Mouse (Mus musculus) frontal cortex, postnatal 14 days (tissue): ENCODE data around the gene Sorcs2.
"Not testable (repeated sequence)": the region's sequence is repeated elsewhere in the genome, so short reads cannot be mapped to it uniquely, and the experiment has no call there.

Experiments
- DNase-seq, 2 experiments: peaks; one replicate each; pipeline ENCODE4 v3.0.0; 2022; ENCODE audit warnings: low spot score in 2 of 2

Sorcs2 gene

GRCm38 (mm10) chr5:36301166-36301565, 96.8 kb downstream of the Sorcs2 start:
- no peak for DNase-seq

DNA sequence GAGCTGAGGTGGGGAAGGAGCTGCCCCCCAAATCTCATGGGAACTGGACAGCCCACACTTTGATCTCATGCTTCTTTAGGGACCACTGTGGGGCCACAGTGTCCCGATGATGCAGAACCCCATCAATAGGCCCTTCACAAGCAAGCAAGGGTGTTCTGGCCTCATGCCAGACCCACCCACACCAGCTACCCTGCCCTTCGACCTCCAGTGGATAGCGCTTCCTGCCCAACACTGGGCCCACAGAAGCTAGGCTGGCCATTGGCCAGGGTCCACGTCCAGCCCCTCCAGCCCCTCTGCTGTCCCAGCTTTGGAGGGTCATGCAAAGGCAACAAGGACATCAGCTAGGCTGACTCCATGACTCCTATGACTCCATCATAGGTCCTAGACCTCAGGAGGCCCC, 99.9 kb downstream of the Sorcs2 start:
- no peak for DNase-seq

- DNase-seq = no peak
These were observed 100.7 kb downstream of the Sorcs2 start for GRCm38 (mm10) chr5:36297246-36297645.

- DNase-seq = no peak
These were observed 104.6 kb downstream of the Sorcs2 start for GRCm38 (mm10) chr5:36293109-36293900.

- no peak for DNase-seq
These were observed 105.6 kb downstream of the Sorcs2 start for GRCm38 (mm10) chr5:36292321-36292720.

- no peak for DNase-seq
These were observed 106.7 kb downstream of the Sorcs2 start for GRCm38 (mm10) chr5:36291191-36291590.

- peak in 1 of 2 experiments; percentile 23 for DNase-seq
These were observed 112.5 kb downstream of the Sorcs2 start for GRCm38 (mm10) chr5:36285405-36285804.

- DNase-seq = no peak
These were observed 118.0 kb downstream of the Sorcs2 start for GRCm38 (mm10) chr5:36279896-36280295.

DNA sequence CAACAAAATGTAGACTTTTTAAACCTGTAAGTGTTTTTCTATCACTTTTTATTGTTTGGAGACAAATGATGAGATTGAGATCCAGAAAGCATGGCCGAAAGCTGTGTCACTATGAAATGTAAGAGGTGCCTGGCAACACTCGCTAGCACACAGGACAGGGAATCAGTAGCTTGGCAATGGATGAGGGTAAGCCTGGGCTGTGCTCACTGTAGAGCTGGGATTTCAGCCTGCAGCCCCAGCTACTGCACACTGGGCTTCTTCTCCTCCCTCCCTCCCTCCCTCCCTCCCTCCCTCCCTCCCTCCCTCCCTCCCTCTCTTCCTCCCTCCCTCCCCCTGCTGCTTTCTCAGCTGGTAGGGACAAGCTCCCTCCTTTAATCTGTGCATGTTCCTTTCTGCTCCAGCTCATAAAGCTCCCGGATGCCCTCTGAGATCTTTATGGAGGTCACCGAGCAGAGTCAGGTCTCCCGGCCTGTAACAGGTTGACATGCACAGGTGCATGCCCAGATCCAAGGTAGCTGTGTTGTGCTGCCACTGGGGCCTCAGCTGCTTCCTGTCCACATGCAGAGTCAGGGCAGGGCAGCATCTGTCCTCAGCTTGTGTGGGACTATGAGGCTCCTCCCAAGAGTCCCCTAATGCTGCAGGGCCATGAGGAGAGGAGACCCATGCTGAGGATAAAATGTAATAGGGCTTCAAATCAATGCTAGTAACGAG, 123.1 kb downstream of the Sorcs2 start:
- no peak for DNase-seq

GRCm38 (mm10) chr5:36267194-36267769, 130.7 kb downstream of the Sorcs2 start:
- no peak for DNase-seq

- DNase-seq = no peak
These were observed 137.1 kb downstream of the Sorcs2 start for GRCm38 (mm10) chr5:36260862-36261261.

- no peak for DNase-seq
These were observed 138.2 kb downstream of the Sorcs2 start for GRCm38 (mm10) chr5:36259691-36260124.

DNA sequence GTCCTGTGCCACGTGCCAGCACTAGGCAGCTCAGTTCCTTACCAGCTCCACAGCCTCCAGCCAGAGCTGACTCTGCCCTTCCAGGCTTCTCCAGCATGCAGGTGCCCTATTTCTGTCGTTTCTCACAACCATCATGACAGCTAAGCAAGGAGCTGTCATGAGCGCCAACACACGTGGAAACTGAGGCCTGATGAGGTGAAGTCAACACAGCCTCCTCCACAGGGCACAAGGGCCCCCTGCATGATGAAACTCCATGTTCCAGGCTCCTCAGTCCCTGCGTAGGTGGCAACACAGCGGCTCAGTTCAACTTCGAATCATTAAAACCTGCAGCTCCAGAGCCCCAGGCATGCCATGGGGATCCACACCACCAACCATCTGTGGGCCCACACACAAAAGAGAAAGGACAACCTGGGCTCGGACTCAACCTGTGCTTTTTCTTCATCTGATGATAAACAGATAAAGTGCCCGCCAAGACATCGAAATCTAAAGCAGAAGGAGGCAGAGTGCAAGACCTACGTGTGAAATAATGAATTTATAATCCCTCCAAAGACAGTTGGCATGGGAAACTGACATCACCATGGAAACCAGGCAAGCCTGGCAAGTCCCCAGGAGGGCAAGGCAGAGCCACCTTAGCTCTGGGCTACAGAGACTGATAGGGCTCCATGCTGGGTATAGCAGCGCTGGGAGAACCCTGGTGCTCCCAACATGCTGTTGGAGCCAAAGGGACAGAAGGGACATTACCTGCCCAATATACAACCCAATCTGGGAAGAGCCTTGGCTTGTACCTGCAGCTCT, 139.4 kb downstream of the Sorcs2 start:
- DNase-seq = no peak

DNA sequence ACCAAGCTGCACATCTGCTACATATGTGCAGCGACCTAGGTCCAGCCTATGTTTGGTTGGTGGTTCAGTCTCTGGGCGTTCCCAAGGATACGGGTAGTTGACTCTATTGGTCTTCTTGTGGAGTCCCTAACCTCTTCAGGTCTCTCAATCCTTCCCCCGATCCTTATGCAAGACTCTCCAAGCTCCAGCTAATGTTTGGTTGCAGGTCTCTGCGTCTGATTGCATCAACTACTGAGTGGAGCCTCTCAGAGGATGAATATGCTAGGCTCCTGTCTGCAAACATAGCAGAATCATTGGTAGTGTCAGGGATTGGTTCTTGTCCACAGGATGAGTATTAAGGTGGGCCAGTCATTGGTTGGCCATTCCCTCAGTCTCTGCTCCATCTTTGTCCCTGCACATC, 140.9 kb downstream of the Sorcs2 start:
- DNase-seq = no peak

DNA sequence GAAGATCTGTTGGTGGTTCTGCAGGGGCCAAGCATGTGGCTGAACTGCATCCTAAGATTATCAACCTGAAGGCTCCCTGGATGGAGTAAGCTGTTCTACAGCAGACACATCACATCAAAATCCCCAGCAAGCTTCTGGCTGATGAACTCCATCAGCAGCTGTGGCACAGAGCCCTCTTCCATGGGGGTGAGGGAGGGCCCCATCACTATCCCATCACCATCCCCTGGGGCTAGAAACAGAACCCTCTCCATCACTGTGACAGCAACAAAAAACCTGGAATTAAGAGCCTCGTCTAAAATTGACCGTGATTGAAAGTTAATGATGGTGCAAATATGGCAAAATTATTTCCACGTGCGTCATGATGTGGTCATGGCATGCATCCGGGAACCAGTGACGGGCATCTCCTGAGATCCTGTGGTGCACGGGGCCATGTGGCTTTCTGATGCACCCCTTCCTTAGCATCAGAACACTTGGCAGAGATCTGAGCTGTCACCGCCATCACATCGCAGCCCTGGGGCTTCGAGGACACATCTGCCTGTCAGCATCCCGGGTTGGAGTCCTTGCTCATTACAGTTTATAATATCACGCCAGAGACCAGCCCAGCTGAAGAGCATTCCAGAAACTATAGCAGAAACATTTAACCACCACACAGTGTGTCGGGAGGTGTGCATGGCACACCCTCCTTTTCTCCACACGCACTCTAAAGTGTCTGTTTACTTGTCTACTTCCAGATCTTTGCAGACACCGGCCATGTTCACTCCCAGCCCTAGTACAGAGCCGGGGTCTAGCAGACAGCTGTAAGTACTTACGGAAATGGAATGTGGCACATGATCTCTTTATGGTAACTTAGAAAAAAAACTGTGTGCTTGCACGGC, 143.1 kb downstream of the Sorcs2 start:
- no peak for DNase-seq

DNA sequence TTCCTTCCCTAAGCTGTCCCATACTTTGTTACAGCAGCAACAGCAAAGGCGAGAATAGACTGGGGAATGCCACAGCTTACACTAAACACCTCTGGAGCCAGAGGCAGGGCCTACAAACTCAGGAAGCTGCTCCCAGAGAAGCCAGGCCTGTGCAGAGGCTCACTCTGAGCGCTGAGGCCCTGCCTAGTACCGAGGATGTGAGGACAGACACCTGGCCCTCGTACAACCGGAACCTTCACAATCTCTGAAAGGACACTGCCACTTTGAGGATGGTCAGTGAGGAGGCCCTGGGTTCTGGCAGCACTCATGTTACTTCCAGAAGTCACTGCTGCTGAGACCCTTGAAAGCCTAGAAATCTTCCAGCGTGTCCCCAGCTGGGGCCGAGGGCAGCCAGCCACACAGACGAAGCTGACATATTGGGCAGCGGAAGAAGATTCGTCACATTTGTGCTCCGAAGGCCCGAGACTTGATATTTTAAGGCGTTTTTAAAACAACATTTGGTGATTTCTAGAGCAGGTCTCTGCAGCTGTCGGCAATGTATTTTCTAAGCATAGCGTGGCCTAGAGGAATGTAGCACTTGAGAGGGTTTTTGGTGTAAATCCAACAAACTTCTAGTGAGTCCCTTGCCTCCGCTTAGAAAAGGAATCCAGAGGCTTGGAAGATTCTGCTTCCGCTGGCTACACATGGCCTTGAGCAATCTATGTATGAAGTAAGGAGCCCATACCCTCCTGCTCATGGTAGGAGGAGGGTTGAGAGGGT, 145.0 kb downstream of the Sorcs2 start:
- DNase-seq = no peak

DNA sequence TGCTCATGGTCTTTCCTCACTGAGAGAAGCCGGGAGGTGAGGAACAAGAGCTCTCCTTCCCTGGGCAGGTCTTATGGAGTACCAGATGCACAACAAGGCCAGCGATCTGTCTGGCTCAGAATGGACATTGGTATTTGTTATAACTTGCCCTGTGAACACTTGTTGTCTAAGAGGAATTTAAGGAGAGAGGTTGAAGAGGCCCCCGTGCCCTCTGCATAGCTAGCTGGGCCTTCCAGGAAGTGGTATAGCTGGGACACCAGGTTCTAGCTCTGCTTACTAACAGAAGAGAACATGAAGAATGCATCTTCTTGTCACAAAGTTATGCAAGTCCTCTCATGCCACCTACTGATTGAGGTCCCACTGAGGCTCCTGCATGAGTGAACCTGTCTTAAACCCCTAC, 149.9 kb downstream of the Sorcs2 start:
- DNase-seq = no peak

DNA sequence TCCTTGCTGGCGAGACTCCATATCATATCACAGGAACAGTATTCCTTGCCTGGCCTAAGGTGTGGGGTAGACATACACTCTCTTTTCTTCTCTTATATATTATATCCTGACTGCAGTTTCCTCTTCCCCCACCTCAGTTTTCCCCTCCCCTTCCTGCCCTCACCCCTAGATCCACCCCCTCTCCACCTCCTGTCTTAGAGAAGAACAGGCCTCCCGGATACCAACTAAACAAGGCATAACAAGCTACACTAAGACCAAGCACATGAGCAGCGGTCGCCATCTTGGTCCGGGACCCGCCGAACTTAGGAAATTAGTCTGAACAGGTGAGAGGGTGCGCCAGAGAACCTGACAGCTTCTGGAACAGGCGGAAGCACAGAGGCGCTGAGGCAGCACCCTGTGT, 160.4 kb downstream of the Sorcs2 start:
- DNase-seq = not testable (repeated sequence)

GRCm38 (mm10) chr5:36230301-36230780, 167.6 kb downstream of the Sorcs2 start:
- no peak for DNase-seq
